Mouse (Mus musculus): ENCODE measurements around the gene Cacnb2. TPM values are rescaled to one million over a fixed set of nuclear protein-coding genes. Genes with fewer than 3 reads are reported as not detected.

Cacnb2 gene
- polyA plus RNA-seq, 1 experiment from 2014 or later = 4.6 TPM

DNA sequence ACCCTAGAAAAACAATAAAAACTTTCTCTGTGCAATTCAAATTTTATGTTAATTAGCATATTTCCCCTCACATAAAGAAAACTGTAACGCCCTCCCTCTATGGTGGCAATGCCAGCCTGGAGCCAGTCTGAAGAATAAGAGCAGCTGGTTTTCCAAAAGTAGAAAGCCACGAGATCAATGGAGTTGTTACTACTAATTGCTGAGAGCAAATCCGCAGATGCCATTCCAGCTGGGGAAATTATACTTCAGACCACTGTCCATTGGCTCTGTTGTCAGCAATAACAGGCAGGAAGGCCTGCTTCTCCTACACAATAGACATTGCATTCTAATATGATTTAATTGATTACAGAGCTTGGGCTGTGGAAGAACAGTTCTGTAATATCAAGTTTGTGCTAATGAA lies 257.5 kb downstream of the Cacnb2 start:
- H3K4me2 ChIP-seq (ENCODE audit: low read length) = no peak overlapping the region
- WGBS = 16% methylated on average over 3 of the region's 3 CpGs
- ATAC-seq = peak; percentile 82
- H3K9ac ChIP-seq (replicated peaks; ENCODE audit: low read depth, low read length) = no peak overlapping the region
- no peaks in the 10 kb centered on the region for H3K27me3 ChIP-seq (replicated peaks; ENCODE audit: control insufficient read depth, insufficient read depth, low read length)
- no peaks in the 10 kb centered on the region for H3K36me3 ChIP-seq (ENCODE audit: control insufficient read depth, insufficient read depth)
- H3K9me3 ChIP-seq (ENCODE audit: control insufficient read depth, low read length) = no peaks in the 10 kb centered on the region
- H3K27ac ChIP-seq (ENCODE audit: low read length) = no peak overlapping the region
- no peak overlapping the region for H3K4me3 ChIP-seq (replicated peaks; ENCODE audit: low read length)
- peaks cover 3% of the 10 kb centered on the region; the same call in 1 of the 2 replicates for H3K4me1 ChIP-seq (replicated peaks; ENCODE audit: control insufficient read depth, insufficient read depth, low read length)

DNA sequence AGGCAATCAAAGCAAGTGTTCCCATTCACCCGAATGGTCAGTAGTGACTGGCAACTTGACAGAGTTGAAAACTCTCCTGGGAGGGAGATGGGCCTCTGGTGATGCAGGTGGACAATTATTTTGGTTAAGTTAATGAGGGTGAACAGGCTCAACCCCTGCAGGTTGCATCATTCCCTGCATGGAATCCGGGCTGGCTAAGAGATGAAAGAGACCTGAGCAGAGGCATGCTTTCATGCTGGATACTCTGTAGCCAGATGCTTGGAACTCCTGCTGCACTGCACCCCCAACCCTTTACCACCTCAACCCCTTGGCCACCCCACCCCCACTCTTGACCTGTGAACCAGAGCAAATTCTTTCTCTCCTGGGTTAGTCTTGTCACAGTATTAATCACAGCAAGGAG lies 258.7 kb downstream of the Cacnb2 start:
- Histone ChIP-seq H3K36me3 (ENCODE audit: control insufficient read depth, insufficient read depth) (no peaks in the 10 kb centered on the region), H3K9me3 (ENCODE audit: control insufficient read depth, low read length) (no peaks in the 10 kb centered on the region), H3K4me1 (replicated peaks; ENCODE audit: control insufficient read depth, insufficient read depth, low read length) (peaks cover 3% of the 10 kb centered on the region; the same call in 1 of the 2 replicates), H3K4me3 (replicated peaks; ENCODE audit: low read length) (no peak overlapping the region), H3K9ac (replicated peaks; ENCODE audit: low read depth, low read length) (no peak overlapping the region), H3K27ac (ENCODE audit: low read length) (no peak overlapping the region), H3K27me3 (replicated peaks; ENCODE audit: control insufficient read depth, insufficient read depth, low read length) (no peaks in the 10 kb centered on the region), H3K4me2 (ENCODE audit: low read length) (no peak overlapping the region)
- no peak for ATAC-seq
- WGBS = 19% methylated on average over 2 of the region's 2 CpGs

DNA sequence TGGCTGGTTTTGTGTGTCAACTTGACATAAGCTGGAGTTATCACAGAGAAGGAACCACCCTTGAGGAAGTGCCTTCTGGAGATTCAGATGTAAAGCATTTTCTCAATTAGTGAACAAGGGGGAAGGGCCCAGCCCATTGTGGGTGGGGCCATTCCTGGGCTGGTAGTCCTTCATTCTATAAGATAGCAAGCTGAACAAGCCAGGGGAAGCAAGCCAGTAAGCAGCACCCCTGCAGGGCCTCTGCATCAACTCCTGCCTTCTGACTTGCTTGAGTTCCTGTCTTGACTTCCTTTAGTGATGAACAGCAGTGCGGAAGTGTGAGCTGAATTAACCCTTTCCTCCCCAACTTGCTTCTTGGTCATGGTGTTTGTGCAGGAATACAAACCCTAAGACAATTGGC lies 260.1 kb downstream of the Cacnb2 start:
- H3K4me2 ChIP-seq (ENCODE audit: low read length) = no peak overlapping the region
- no peaks in the 10 kb centered on the region for H3K9me3 ChIP-seq (ENCODE audit: control insufficient read depth, low read length)
- H3K27me3 ChIP-seq (replicated peaks; ENCODE audit: control insufficient read depth, insufficient read depth, low read length) = no peaks in the 10 kb centered on the region
- no peaks in the 10 kb centered on the region for H3K36me3 ChIP-seq (ENCODE audit: control insufficient read depth, insufficient read depth)
- no peak overlapping the region for H3K4me3 ChIP-seq (replicated peaks; ENCODE audit: low read length)
- H3K4me1 ChIP-seq (replicated peaks; ENCODE audit: control insufficient read depth, insufficient read depth, low read length) = peaks cover 3% of the 10 kb centered on the region; the same call in 1 of the 2 replicates
- 40% methylated on average over 1 of the region's 1 CpGs for WGBS
- H3K9ac ChIP-seq (replicated peaks; ENCODE audit: low read depth, low read length) = no peak overlapping the region
- ATAC-seq = no peak
- no peak overlapping the region for H3K27ac ChIP-seq (ENCODE audit: low read length)

DNA sequence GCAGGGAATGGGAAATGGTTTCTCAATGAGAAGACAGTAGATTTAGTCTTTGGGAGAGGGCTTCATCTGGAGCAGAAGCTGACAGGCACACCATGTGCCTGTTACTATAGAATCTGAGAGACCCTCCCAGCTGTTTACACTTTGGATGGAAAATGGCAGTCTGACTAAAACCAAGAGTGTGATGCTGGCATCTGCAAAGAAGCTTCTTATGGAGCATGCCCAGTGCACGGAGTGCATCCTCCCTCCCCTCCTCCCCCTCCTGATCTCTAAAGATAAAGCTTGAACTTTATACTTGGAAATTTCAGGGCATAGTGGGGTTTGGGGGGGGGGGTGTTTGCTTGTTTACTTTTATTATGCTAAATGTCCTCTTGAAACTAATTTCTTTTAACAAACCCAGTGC lies 270.2 kb downstream of the Cacnb2 start:
- no peak overlapping the region for H3K4me3 ChIP-seq (replicated peaks; ENCODE audit: low read length)

DNA sequence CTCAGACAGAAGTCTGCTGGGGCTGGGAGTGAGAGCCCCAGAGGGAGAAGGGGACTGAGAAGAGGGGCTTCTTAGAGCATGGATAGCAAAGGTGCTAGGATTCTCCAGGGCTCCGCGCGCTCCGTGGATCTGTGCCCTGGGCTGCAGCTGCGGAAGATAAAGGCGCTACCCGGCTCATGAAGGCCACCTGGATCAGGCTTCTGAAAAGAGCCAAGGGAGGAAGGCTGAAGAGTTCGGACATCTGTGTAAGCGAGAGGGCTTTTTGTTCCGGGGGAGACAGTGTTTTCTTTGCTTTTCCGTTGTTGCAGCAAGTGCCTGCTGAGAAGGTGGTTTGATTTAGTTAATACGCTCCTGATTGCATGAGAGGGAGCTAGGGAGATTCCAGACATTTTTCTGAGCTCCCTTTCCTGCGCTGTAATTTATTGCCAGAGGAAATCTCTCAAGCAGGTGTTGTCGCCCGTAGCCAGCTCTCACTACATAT lies 270.9 kb downstream of the Cacnb2 start:
- peak overlapping the region; percentile 41 for H3K4me3 ChIP-seq (replicated peaks; ENCODE audit: low read length)
- peaks cover 16% of the 10 kb centered on the region for H3K4me1 ChIP-seq (replicated peaks; ENCODE audit: control insufficient read depth, insufficient read depth, low read length)
- peak overlapping the region; percentile 47 for H3K27ac ChIP-seq (ENCODE audit: low read length)
- no peaks in the 10 kb centered on the region for H3K9me3 ChIP-seq (ENCODE audit: control insufficient read depth, low read length)
- WGBS = 9% methylated on average over 15 of the region's 15 CpGs
- peak overlapping the region; percentile 53 for H3K4me2 ChIP-seq (ENCODE audit: low read length)
- peak; percentile 61 for ATAC-seq
- peak overlapping the region; percentile 49 for H3K9ac ChIP-seq (replicated peaks; ENCODE audit: low read depth, low read length)
- no peaks in the 10 kb centered on the region for H3K27me3 ChIP-seq (replicated peaks; ENCODE audit: control insufficient read depth, insufficient read depth, low read length)
- no peaks in the 10 kb centered on the region for H3K36me3 ChIP-seq (ENCODE audit: control insufficient read depth, insufficient read depth)

More for the DNA sequence above, 270.2 kb downstream of the Cacnb2 start:
- Histone ChIP-seq H3K9ac (replicated peaks; ENCODE audit: low read depth, low read length) (no peak overlapping the region), H3K4me2 (ENCODE audit: low read length) (peak overlapping the region; percentile 9; the same call in 1 of the 2 replicates), H3K27ac (ENCODE audit: low read length) (no peak overlapping the region; the same call in 1 of the 2 replicates), H3K27me3 (replicated peaks; ENCODE audit: control insufficient read depth, insufficient read depth, low read length) (no peaks in the 10 kb centered on the region), H3K9me3 (ENCODE audit: control insufficient read depth, low read length) (no peaks in the 10 kb centered on the region), H3K4me1 (replicated peaks; ENCODE audit: control insufficient read depth, insufficient read depth, low read length) (peaks cover 16% of the 10 kb centered on the region), H3K36me3 (ENCODE audit: control insufficient read depth, insufficient read depth) (no peaks in the 10 kb centered on the region)
- ATAC-seq = peak; percentile 34; the same call in 1 of the 2 replicates
- WGBS = 56% methylated on average over 1 of the region's 1 CpGs

DNA sequence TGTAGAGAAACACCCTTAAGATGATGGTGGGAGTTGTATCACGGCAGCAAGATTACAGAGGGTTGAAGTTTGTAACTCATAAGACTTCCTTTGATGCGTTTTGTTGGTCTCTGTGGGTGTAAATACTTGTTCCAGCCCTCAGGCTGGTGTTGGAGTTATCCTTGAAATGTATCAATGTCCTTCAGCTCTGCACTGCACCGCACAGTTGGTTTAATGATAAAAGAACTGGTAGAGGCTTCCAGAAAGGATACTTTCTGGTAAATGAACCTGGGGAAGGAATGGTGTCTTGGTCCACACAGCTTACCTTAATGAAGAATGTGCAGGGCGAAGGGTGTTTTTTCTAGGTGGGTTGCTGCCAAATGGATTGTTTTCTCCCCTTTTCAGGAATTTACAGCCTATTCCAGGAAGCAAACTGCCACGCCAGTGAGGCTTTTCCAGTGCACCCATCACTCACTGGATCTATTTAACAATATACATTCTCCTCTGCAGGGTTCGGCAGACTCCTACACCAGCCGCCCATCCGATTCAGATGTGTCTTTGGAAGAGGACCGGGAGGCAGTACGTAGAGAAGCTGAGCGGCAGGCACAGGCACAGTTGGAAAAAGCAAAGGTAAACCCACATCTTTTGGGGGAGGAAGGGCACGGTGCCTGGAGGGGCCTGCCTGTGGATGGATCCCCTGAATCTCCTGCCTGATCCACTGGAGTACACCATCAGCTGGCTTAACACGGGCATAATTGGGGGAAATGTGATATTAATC lies 271.6 kb downstream of the Cacnb2 start:
- 44% methylated on average over 13 of the region's 13 CpGs for WGBS
- Histone ChIP-seq H3K4me2 (ENCODE audit: low read length) (peak overlapping the region; percentile 53), H3K9ac (replicated peaks; ENCODE audit: low read depth, low read length) (peak overlapping the region; percentile 49; the same call in 1 of the 2 replicates), H3K4me1 (replicated peaks; ENCODE audit: control insufficient read depth, insufficient read depth, low read length) (peaks cover 16% of the 10 kb centered on the region), H3K9me3 (ENCODE audit: control insufficient read depth, low read length) (no peaks in the 10 kb centered on the region), H3K4me3 (replicated peaks; ENCODE audit: low read length) (peak overlapping the region; percentile 41), H3K36me3 (ENCODE audit: control insufficient read depth, insufficient read depth) (no peaks in the 10 kb centered on the region), H3K27me3 (replicated peaks; ENCODE audit: control insufficient read depth, insufficient read depth, low read length) (no peaks in the 10 kb centered on the region), H3K27ac (ENCODE audit: low read length) (peak overlapping the region; percentile 26; the same call in 1 of the 2 replicates)
- ATAC-seq = peak; percentile 26

DNA sequence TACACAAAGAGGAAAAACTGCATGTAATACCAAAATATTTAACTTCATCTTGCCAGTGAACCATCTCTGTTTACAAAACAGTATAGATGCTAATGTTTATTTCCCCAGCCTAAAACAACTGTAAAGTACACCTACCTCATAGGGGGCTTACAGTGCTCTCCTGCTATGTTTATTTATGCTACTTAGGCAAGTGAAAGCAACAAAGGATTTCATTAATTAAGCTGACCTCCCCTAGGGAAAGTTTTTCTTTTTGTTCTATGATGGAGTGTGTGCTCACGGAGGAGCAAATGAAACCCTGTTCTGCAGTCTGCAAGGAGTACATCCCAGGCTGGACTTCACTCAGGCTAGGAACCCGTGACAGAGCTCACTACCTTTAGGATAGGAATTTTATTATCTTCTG lies 272.2 kb downstream of the Cacnb2 start:
- no peak overlapping the region for H3K9ac ChIP-seq (replicated peaks; ENCODE audit: low read depth, low read length)
- no peak overlapping the region for H3K4me2 ChIP-seq (ENCODE audit: low read length)
- H3K4me1 ChIP-seq (replicated peaks; ENCODE audit: control insufficient read depth, insufficient read depth, low read length) = peaks cover 16% of the 10 kb centered on the region
- H3K9me3 ChIP-seq (ENCODE audit: control insufficient read depth, low read length) = no peaks in the 10 kb centered on the region
- H3K27ac ChIP-seq (ENCODE audit: low read length) = no peak overlapping the region
- no peaks in the 10 kb centered on the region for H3K27me3 ChIP-seq (replicated peaks; ENCODE audit: control insufficient read depth, insufficient read depth, low read length)
- no peaks in the 10 kb centered on the region for H3K36me3 ChIP-seq (ENCODE audit: control insufficient read depth, insufficient read depth)
- no peak overlapping the region for H3K4me3 ChIP-seq (replicated peaks; ENCODE audit: low read length)
- no peak for ATAC-seq
- WGBS = 27% methylated on average over 2 of the region's 2 CpGs

DNA sequence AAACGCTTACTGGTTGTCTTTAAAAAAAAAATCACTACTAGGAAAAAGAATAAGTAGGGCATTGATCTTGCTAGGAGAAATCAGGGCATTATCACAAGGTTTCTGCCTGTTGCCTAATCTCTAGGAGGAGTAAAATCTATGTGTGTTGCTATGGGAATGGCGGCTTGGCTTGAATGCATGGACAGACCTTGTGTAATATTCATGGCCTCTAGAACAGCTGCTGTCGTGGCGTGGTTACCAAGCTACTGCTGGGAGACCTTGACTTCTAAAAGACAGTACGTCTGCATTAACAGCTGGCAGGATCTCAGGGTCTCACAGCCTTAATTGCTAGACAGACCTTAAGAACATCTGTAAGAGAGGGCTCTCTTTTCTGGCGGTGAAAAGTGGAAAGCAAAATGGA lies 272.7 kb downstream of the Cacnb2 start:
- Histone ChIP-seq H3K36me3 (ENCODE audit: control insufficient read depth, insufficient read depth) (no peaks in the 10 kb centered on the region), H3K9me3 (ENCODE audit: control insufficient read depth, low read length) (no peaks in the 10 kb centered on the region), H3K9ac (replicated peaks; ENCODE audit: low read depth, low read length) (no peak overlapping the region), H3K4me3 (replicated peaks; ENCODE audit: low read length) (no peak overlapping the region), H3K4me1 (replicated peaks; ENCODE audit: control insufficient read depth, insufficient read depth, low read length) (peaks cover 16% of the 10 kb centered on the region), H3K4me2 (ENCODE audit: low read length) (no peak overlapping the region), H3K27me3 (replicated peaks; ENCODE audit: control insufficient read depth, insufficient read depth, low read length) (no peaks in the 10 kb centered on the region), H3K27ac (ENCODE audit: low read length) (no peak overlapping the region)
- WGBS = 55% methylated on average over 6 of the region's 6 CpGs
- no peak for ATAC-seq

DNA sequence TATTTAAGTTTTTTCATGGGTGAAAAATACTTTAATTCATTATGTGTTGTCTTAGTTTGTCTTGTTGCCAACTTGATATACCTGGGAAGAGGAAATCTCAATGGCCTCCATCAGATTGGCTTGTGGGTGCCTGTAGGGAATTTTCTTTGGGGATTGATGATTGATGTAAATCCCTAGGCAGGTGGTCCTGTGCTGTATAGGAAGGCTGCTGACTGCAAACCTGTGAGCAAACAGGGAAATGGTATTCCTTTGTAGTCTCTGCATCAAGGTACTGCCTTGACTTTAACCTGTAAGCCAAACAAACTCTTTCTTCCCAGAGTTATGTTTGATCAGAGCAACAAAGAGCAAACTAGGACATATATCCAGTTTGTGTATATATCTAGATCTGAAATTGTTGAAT lies 276.1 kb downstream of the Cacnb2 start:
- Histone ChIP-seq H3K4me3 (replicated peaks; ENCODE audit: low read length) (no peak overlapping the region), H3K9ac (replicated peaks; ENCODE audit: low read depth, low read length) (no peak overlapping the region), H3K27me3 (replicated peaks; ENCODE audit: control insufficient read depth, insufficient read depth, low read length) (no peaks in the 10 kb centered on the region), H3K4me1 (replicated peaks; ENCODE audit: control insufficient read depth, insufficient read depth, low read length) (peaks cover 9% of the 10 kb centered on the region; the same call in 1 of the 2 replicates), H3K4me2 (ENCODE audit: low read length) (no peak overlapping the region), H3K36me3 (ENCODE audit: control insufficient read depth, insufficient read depth) (no peaks in the 10 kb centered on the region), H3K9me3 (ENCODE audit: control insufficient read depth, low read length) (no peaks in the 10 kb centered on the region), H3K27ac (ENCODE audit: low read length) (no peak overlapping the region)
- no peak for ATAC-seq

All from forebrain, embryonic 16.5 days (tissue).